Mouse (Mus musculus): ENCODE measurements around the gene Kdm2a. TPM values are rescaled to one million over a fixed set of nuclear protein-coding genes. Genes with fewer than 3 reads are reported as not detected.

The Kdm2a gene
- polyA plus RNA-seq, 1 experiment from 2014 or later, result 42.7 TPM

DNA sequence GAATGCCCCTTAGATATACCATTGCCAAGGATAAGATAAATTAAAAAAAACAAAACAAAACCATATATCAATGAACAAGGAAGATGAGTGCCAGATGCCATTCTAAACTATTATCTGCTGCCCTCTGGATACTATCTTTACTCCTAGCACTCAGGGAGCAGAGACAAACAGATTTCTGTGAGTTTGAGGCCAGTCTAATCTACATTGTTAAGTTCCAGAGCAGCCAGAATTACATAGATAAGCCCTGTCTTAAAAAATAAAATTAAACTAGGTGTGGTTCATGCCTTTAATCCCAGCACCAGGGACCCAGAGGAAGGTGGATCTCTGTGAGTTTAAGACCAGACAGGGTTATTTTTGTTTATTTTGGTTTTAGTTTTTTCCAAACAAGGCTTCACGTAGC lies 51.6 kb downstream of the Kdm2a start:
- Histone ChIP-seq H3K4me2 (ENCODE audit: low read length) (no peak overlapping the region), H3K9ac (ENCODE audit: low read length) (no peak overlapping the region), H3K27me3 (ENCODE audit: control insufficient read depth, insufficient read depth, low read length) (no peaks in the 10 kb centered on the region), H3K9me3 (ENCODE audit: control insufficient read depth, low read length) (no peaks in the 10 kb centered on the region), H3K4me3 (ENCODE audit: control insufficient read depth in 1 of 2, insufficient read depth in 1 of 2, low read depth in 1 of 2, low read length in 2 of 2) (no peak overlapping the region), H3K4me1 (ENCODE audit: control insufficient read depth in 2 of 2, insufficient read depth in 2 of 2, low read length in 2 of 2) (no peaks in the 10 kb centered on the region), H3K27ac (replicated peaks in 1 of 2; ENCODE audit: control insufficient read depth in 1 of 2, insufficient read depth in 1 of 2, low read depth in 2 of 2, low read length in 2 of 2) (no peak overlapping the region), H3K36me3 (ENCODE audit: control insufficient read depth, insufficient read depth, low read length) (peaks cover 98% of the 10 kb centered on the region)
- ATAC-seq (ENCODE audit: insufficient number of reproducible peaks, insufficient read depth, low FRiP score, low read depth), result no peak
- 94% methylated on average over 1 of the region's 1 CpGs for WGBS

DNA sequence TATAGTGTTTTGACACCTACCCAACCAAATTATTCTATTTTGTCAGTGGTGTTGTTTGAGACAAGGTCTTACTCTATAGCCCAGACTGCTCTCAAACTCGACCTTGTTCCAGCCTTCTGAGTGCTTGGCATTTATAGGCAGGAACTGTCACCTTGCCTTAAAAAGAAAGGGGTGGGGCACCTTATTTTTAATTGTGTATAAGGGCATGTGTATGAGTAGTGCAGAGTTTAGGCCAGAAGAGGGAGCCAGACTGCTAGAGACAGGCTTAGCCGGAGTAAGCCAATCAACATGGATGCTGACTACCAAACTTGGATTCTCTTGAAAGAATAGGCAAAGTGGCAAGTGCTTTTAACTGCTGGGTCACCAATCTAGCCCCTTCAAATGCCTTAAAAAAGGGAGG lies 59.9 kb downstream of the Kdm2a start:
- Histone ChIP-seq H3K4me2 (ENCODE audit: low read length) (no peak overlapping the region), H3K9me3 (ENCODE audit: control insufficient read depth, low read length) (no peaks in the 10 kb centered on the region), H3K4me3 (ENCODE audit: control insufficient read depth in 1 of 2, insufficient read depth in 1 of 2, low read depth in 1 of 2, low read length in 2 of 2) (no peak overlapping the region)

GRCm38 (mm10) chr19:4333791-4334190 lies 64.3 kb downstream of the Kdm2a start:
- no peaks in the 10 kb centered on the region for H3K27me3 ChIP-seq (ENCODE audit: control insufficient read depth, insufficient read depth, low read length)

More for the DNA sequence above, 59.9 kb downstream of the Kdm2a start:
- no peak for ATAC-seq (ENCODE audit: insufficient number of reproducible peaks, insufficient read depth, low FRiP score, low read depth)
- H3K36me3 ChIP-seq (ENCODE audit: control insufficient read depth, insufficient read depth, low read length), result peaks cover 59% of the 10 kb centered on the region
- no peaks in the 10 kb centered on the region for H3K27me3 ChIP-seq (ENCODE audit: control insufficient read depth, insufficient read depth, low read length)
- H3K4me1 ChIP-seq (ENCODE audit: control insufficient read depth in 2 of 2, insufficient read depth in 2 of 2, low read length in 2 of 2), result peaks cover 4 to 14% of the 10 kb centered on the region in 2 experiments
- 30% methylated on average over 2 of the region's 2 CpGs for WGBS
- no peak overlapping the region for H3K27ac ChIP-seq (replicated peaks in 1 of 2; ENCODE audit: control insufficient read depth in 1 of 2, insufficient read depth in 1 of 2, low read depth in 2 of 2, low read length in 2 of 2)
- H3K9ac ChIP-seq (ENCODE audit: low read length), result no peak overlapping the region

GRCm38 (mm10) chr19:4333100-4333775 lies 64.8 kb downstream of the Kdm2a start:
- under 1% methylated on average over 13 of the region's 13 CpGs for WGBS
- ATAC-seq (ENCODE audit: insufficient number of reproducible peaks, insufficient read depth, low FRiP score, low read depth), result no peak
- Histone ChIP-seq H3K4me3 (ENCODE audit: control insufficient read depth in 1 of 2, insufficient read depth in 1 of 2, low read depth in 1 of 2, low read length in 2 of 2) (peak overlapping the region; percentile 57 to 63), H3K36me3 (ENCODE audit: control insufficient read depth, insufficient read depth, low read length) (peaks cover 43% of the 10 kb centered on the region), H3K9ac (ENCODE audit: low read length) (peak overlapping the region; percentile 88), H3K9me3 (ENCODE audit: control insufficient read depth, low read length) (no peaks in the 10 kb centered on the region), H3K4me1 (ENCODE audit: control insufficient read depth in 2 of 2, insufficient read depth in 2 of 2, low read length in 2 of 2) (peaks cover 6 to 25% of the 10 kb centered on the region in 2 experiments), H3K4me2 (ENCODE audit: low read length) (peak overlapping the region; percentile 84), H3K27me3 (ENCODE audit: control insufficient read depth, insufficient read depth, low read length) (no peaks in the 10 kb centered on the region), H3K27ac (replicated peaks in 1 of 2; ENCODE audit: control insufficient read depth in 1 of 2, insufficient read depth in 1 of 2, low read depth in 2 of 2, low read length in 2 of 2) (peak overlapping the region; percentile 90 to 97)

More at GRCm38 (mm10) chr19:4333791-4334190, 64.3 kb downstream of the Kdm2a start:
- Histone ChIP-seq H3K9me3 (ENCODE audit: control insufficient read depth, low read length) (no peaks in the 10 kb centered on the region), H3K4me3 (ENCODE audit: control insufficient read depth in 1 of 2, insufficient read depth in 1 of 2, low read depth in 1 of 2, low read length in 2 of 2) (peak overlapping the region; percentile 57 to 63), H3K9ac (ENCODE audit: low read length) (peak overlapping the region; percentile 88), H3K4me2 (ENCODE audit: low read length) (peak overlapping the region; percentile 84), H3K27ac (replicated peaks in 1 of 2; ENCODE audit: control insufficient read depth in 1 of 2, insufficient read depth in 1 of 2, low read depth in 2 of 2, low read length in 2 of 2) (peak overlapping the region; percentile 90 to 97), H3K36me3 (ENCODE audit: control insufficient read depth, insufficient read depth, low read length) (peaks cover 43% of the 10 kb centered on the region), H3K4me1 (ENCODE audit: control insufficient read depth in 2 of 2, insufficient read depth in 2 of 2, low read length in 2 of 2) (peaks cover 6 to 25% of the 10 kb centered on the region in 2 experiments)
- 0% methylated on average over 16 of the region's 16 CpGs for WGBS
- peak; percentile 97 for ATAC-seq (ENCODE audit: insufficient number of reproducible peaks, insufficient read depth, low FRiP score, low read depth)

DNA sequence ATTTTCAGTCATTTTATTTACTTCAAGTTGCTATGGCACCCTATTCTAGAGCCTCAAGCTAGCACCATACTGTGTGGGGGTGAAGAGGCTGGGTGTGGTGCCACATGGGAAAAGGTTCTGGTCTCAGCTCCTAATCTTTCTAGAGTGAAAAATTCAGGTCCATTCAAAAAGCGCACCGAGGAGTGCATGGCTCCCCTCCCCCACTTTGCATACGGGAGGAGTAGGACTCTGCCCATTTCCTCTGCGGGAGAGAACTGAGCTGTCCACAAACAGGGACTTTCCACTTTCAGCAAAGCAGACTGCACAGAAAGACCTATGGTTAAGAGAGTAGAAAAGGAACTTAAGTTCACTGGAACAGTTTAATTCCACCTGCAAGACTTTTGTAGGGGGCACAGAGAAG lies 65.4 kb downstream of the Kdm2a start:
- Histone ChIP-seq H3K4me1 (ENCODE audit: control insufficient read depth in 2 of 2, insufficient read depth in 2 of 2, low read length in 2 of 2) (peaks cover 6 to 25% of the 10 kb centered on the region in 2 experiments), H3K36me3 (ENCODE audit: control insufficient read depth, insufficient read depth, low read length) (peaks cover 48% of the 10 kb centered on the region), H3K4me2 (ENCODE audit: low read length) (peak overlapping the region; percentile 84), H3K4me3 (ENCODE audit: control insufficient read depth in 1 of 2, insufficient read depth in 1 of 2, low read depth in 1 of 2, low read length in 2 of 2) (peak overlapping the region; percentile 57 to 63), H3K9ac (ENCODE audit: low read length) (peak overlapping the region; percentile 88), H3K27ac (replicated peaks in 1 of 2; ENCODE audit: control insufficient read depth in 1 of 2, insufficient read depth in 1 of 2, low read depth in 2 of 2, low read length in 2 of 2) (peak overlapping the region; percentile 90 to 97), H3K27me3 (ENCODE audit: control insufficient read depth, insufficient read depth, low read length) (no peaks in the 10 kb centered on the region), H3K9me3 (ENCODE audit: control insufficient read depth, low read length) (no peaks in the 10 kb centered on the region)
- ATAC-seq (ENCODE audit: insufficient number of reproducible peaks, insufficient read depth, low FRiP score, low read depth), result no peak
- 0% methylated on average over 4 of the region's 4 CpGs for WGBS

DNA sequence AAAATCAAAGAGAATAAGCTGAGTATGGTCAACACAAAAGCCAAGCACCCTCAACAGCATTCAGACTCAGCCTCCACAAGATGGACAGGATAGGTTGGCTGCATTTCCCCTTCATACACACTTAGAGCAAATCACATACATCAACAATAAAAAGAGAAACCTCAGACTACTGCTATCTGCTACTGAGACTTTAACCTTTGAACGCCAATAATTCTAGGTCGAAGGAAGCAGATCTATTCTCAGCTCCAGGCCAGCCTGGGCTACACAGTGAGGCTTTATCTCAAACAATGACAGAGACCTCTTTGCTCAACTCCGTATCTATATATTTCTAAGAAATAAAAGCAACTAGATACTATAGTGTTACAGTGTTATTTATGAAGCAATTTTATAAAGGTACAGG lies 66.8 kb downstream of the Kdm2a start:
- Histone ChIP-seq H3K27me3 (ENCODE audit: control insufficient read depth, insufficient read depth, low read length) (no peaks in the 10 kb centered on the region), H3K27ac (replicated peaks in 1 of 2; ENCODE audit: control insufficient read depth in 1 of 2, insufficient read depth in 1 of 2, low read depth in 2 of 2, low read length in 2 of 2) (no peak overlapping the region), H3K9me3 (ENCODE audit: control insufficient read depth, low read length) (no peaks in the 10 kb centered on the region), H3K36me3 (ENCODE audit: control insufficient read depth, insufficient read depth, low read length) (peaks cover 60% of the 10 kb centered on the region), H3K4me1 (ENCODE audit: control insufficient read depth in 2 of 2, insufficient read depth in 2 of 2, low read length in 2 of 2) (peaks cover 6 to 25% of the 10 kb centered on the region in 2 experiments), H3K9ac (ENCODE audit: low read length) (no peak overlapping the region), H3K4me3 (ENCODE audit: control insufficient read depth in 1 of 2, insufficient read depth in 1 of 2, low read depth in 1 of 2, low read length in 2 of 2) (no peak overlapping the region), H3K4me2 (ENCODE audit: low read length) (no peak overlapping the region)
- WGBS, result 66% methylated on average over 3 of the region's 3 CpGs
- ATAC-seq (ENCODE audit: insufficient number of reproducible peaks, insufficient read depth, low FRiP score, low read depth), result no peak

- Histone ChIP-seq H3K27me3 (ENCODE audit: control insufficient read depth, insufficient read depth, low read length) (no peaks in the 10 kb centered on the region), H3K4me2 (ENCODE audit: low read length) (no peak overlapping the region), H3K4me3 (ENCODE audit: control insufficient read depth in 1 of 2, insufficient read depth in 1 of 2, low read depth in 1 of 2, low read length in 2 of 2) (no peak overlapping the region), H3K4me1 (ENCODE audit: control insufficient read depth in 2 of 2, insufficient read depth in 2 of 2, low read length in 2 of 2) (peaks cover 6 to 25% of the 10 kb centered on the region in 2 experiments), H3K9me3 (ENCODE audit: control insufficient read depth, low read length) (no peaks in the 10 kb centered on the region), H3K36me3 (ENCODE audit: control insufficient read depth, insufficient read depth, low read length) (peaks cover 66% of the 10 kb centered on the region), H3K9ac (ENCODE audit: low read length) (no peak overlapping the region), H3K27ac (replicated peaks in 1 of 2; ENCODE audit: control insufficient read depth in 1 of 2, insufficient read depth in 1 of 2, low read depth in 2 of 2, low read length in 2 of 2) (no peak overlapping the region)
- no peak for ATAC-seq (ENCODE audit: insufficient number of reproducible peaks, insufficient read depth, low FRiP score, low read depth)
- WGBS, result 86% methylated on average over 2 of the region's 2 CpGs
Observed at GRCm38 (mm10) chr19:4330603-4331002, 67.5 kb downstream of the Kdm2a start.

Measured in heart, embryonic 14.5 days (tissue).